Mouse (Mus musculus): ENCODE measurements around the gene Hist3h2a. TPM values are rescaled to one million over a fixed set of nuclear protein-coding genes. Genes with fewer than 3 reads are reported as not detected.

Hist3h2a gene
- polyA plus RNA-seq, 1 experiment from 2014 or later: 20.9 TPM

DNA sequence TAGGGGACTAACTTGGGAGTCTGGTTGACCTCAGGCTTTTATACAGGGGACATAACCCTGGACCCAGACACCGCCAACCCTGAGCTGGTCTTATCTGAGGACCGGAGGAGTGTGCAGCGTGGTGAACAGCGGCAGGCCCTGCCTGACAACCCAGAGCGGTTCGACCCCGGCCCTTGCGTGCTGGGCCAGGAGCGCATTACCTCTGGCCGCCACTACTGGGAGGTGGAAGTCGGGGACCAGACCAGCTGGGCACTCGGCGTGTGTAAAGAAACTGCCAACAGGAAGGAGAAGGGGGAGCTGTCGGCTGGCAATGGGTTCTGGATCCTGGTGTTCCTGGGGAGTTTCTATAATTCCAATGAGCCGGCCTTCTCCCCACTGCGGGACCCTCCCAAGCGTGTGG, 35.7 kb downstream of the Hist3h2a start:
- in situ Hi-C loops (cut with MboI; ENCODE audit: low pct_unique_long_range_greater_than_20kb): no loop called here
- ChIA-PET POLR2A (no interaction called here), CTCF (no interaction called here)
- no peaks in the 10 kb centered on the region for H3K27me3 ChIP-seq
- TF ChIP-seq CTCF (IDR thresholded peaks at IDR 0.05): no peak
- DNase-seq (ENCODE audit: low read depth, low spot score): no peak
- ATAC-seq: peak; percentile 27

- no peaks in the 10 kb centered on the region for H3K27me3 ChIP-seq
- DNase-seq (ENCODE audit: low read depth, low spot score): no peak
- in situ Hi-C loops (cut with MboI; ENCODE audit: low pct_unique_long_range_greater_than_20kb): no loop called here
- ChIA-PET CTCF (no interaction called here), POLR2A (no interaction called here)
- TF ChIP-seq CTCF (IDR thresholded peaks at IDR 0.05): no peak
- ATAC-seq: no peak
Observed at GRCm38 (mm10) chr11:58990794-58991193, 36.3 kb downstream of the Hist3h2a start.

GRCm38 (mm10) chr11:58991911-58992310, 37.4 kb downstream of the Hist3h2a start:
- ChIA-PET POLR2A (no interaction called here), CTCF (no interaction called here)
- TF ChIP-seq CTCF (IDR thresholded peaks at IDR 0.05): no peak
- DNase-seq (ENCODE audit: low read depth, low spot score) (no peak), ATAC-seq (no peak)
- H3K27me3 ChIP-seq: no peaks in the 10 kb centered on the region
- in situ Hi-C loops (cut with MboI; ENCODE audit: low pct_unique_long_range_greater_than_20kb): no loop called here

- DNase-seq (ENCODE audit: low read depth, low spot score) (no peak), ATAC-seq (no peak)
- POLR2A ChIA-PET: no interaction called here
- H3K27me3 ChIP-seq: no peaks in the 10 kb centered on the region
- in situ Hi-C loops (cut with MboI; ENCODE audit: low pct_unique_long_range_greater_than_20kb): no loop called here
- CTCF ChIA-PET: no interaction called here
- TF ChIP-seq CTCF (IDR thresholded peaks at IDR 0.05): no peak
Observed at GRCm38 (mm10) chr11:58993091-58993670, 38.7 kb downstream of the Hist3h2a start.

DNA sequence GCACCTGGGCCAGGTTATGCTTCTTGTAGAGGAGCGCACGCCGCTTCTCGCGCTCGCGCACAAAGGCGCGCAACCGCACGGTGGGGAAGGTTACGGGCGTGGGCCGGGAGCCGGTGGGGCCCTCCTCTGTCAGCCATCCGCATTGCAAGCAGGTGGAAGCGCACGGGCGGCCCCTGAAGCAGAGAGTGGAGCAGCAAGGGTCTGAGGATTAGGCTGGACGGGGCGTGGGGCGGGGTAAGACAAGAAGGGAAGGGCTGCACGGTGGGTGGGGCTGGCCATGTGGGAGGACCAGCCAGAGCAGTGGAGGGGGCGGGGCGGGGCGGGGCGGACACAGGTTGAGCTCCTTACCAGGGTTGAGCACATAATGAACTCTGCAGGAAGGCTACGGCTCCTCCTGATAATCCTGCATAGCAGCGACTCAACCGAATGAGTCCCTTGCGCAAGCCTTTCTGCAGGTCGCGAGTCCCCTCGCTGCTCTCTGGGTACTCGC, 39.9 kb downstream of the Hist3h2a start:
- ATAC-seq: no peak
- ChIA-PET CTCF (no interaction called here), POLR2A (no interaction called here)
- in situ Hi-C loops (cut with MboI; ENCODE audit: low pct_unique_long_range_greater_than_20kb): no loop called here
- peaks cover 3% of the 10 kb centered on the region for H3K27me3 ChIP-seq
- TF ChIP-seq CTCF (IDR thresholded peaks at IDR 0.05): no peak
- no peak for DNase-seq (ENCODE audit: low read depth, low spot score)

DNA sequence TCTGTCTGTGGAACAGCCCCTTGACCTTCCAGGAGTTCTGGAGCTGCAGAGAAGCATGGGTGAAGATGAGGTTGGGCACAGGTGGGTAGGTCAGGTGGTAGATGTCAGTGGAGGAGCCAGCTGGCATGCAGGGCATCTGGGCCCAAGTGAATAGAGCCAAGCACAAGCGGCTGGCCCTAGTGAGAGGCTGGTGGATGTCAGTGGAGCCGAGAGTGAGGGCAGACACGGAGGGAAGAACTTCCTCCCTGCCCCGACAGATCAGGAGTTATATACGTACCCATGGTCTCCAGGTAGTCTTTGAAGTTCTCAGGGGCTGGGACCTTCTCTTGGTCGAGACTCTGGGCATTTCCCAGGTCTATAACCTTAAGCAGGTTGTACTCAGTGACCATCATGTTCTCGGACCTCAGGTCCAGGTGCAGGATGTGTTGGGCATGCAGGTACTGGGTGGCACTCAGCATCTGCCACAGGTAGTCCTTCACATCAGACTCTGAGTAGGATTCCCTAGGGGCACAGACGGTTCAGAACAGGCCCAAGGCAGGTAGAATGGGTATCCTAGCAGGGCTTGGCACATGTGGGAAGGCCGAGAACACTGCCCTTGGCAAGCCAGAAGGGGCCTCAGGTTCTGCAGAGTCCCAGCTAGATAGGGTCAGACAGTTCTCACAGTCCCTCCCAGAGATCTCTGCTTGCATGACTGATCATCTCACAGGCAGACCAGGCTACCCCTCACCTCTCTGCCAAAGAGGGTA, 40.7 kb downstream of the Hist3h2a start:
- ChIA-PET CTCF (no interaction called here), POLR2A (no interaction called here)
- TF ChIP-seq CTCF (IDR thresholded peaks at IDR 0.05): no peak
- in situ Hi-C loops (cut with MboI; ENCODE audit: low pct_unique_long_range_greater_than_20kb): no loop called here
- DNase-seq (ENCODE audit: low read depth, low spot score) (no peak), ATAC-seq (no peak)
- H3K27me3 ChIP-seq: peaks cover 7% of the 10 kb centered on the region

- no peak for TF ChIP-seq CTCF (IDR thresholded peaks at IDR 0.05)
- in situ Hi-C loops (cut with MboI; ENCODE audit: low pct_unique_long_range_greater_than_20kb): no loop called here
- CTCF ChIA-PET: no interaction called here
- no peak for ATAC-seq
- POLR2A ChIA-PET: no interaction called here
- DNase-seq (ENCODE audit: low read depth, low spot score): no peak
- peaks cover 13% of the 10 kb centered on the region for H3K27me3 ChIP-seq
Observed at GRCm38 (mm10) chr11:58995807-58996370, 41.4 kb downstream of the Hist3h2a start.

GRCm38 (mm10) chr11:58997541-58997940, 43.1 kb downstream of the Hist3h2a start:
- TF ChIP-seq CTCF (IDR thresholded peaks at IDR 0.05): no peak
- DNase-seq (ENCODE audit: low read depth, low spot score): no peak
- peaks cover 16% of the 10 kb centered on the region for H3K27me3 ChIP-seq
- in situ Hi-C loops (cut with MboI; ENCODE audit: low pct_unique_long_range_greater_than_20kb): no loop called here
- POLR2A ChIA-PET: no interaction called here
- no peak for ATAC-seq
- CTCF ChIA-PET: no interaction called here

DNA sequence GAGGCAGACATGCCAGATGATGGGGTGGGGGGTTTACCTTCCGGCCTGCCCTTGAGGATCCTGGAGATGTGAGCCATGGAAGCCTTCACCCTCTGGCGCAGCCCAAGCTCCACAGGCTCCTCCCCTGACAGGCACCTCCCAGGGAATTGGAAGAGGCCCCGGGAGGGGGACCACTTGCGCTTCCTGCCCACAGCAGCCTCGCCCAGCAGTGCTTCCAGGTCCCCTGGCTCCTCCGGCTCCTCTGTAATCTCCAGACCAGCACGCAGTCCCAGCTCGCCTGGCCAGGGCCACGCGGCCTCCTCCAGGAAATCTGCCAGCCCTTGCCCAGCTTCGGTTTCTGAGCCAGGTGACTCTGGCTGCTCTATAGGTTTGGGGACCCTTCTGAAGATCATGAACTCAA, 44.7 kb downstream of the Hist3h2a start:
- no peak for ATAC-seq
- DNase-seq (ENCODE audit: low read depth, low spot score): no peak
- CTCF ChIA-PET: no interaction called here

GRCm38 (mm10) chr11:58999830-59000229, 45.3 kb downstream of the Hist3h2a start:
- in situ Hi-C loops (cut with MboI; ENCODE audit: low pct_unique_long_range_greater_than_20kb): no loop called here
- POLR2A ChIA-PET: no interaction called here
- CTCF ChIA-PET: no interaction called here
- no peak for ATAC-seq
- TF ChIP-seq CTCF (IDR thresholded peaks at IDR 0.05): no peak
- DNase-seq (ENCODE audit: low read depth, low spot score): no peak
- H3K27me3 ChIP-seq: peaks cover 16% of the 10 kb centered on the region

More for the DNA sequence above, 44.7 kb downstream of the Hist3h2a start:
- peaks cover 16% of the 10 kb centered on the region for H3K27me3 ChIP-seq
- in situ Hi-C loops (cut with MboI; ENCODE audit: low pct_unique_long_range_greater_than_20kb): no loop called here
- TF ChIP-seq CTCF (IDR thresholded peaks at IDR 0.05): no peak
- POLR2A ChIA-PET: no interaction called here

- DNase-seq (ENCODE audit: low read depth, low spot score) (no peak), ATAC-seq (peak; percentile 8)
- POLR2A ChIA-PET: no interaction called here
- in situ Hi-C loops (cut with MboI; ENCODE audit: low pct_unique_long_range_greater_than_20kb): no loop called here
- CTCF ChIA-PET: no interaction called here
- peaks cover 16% of the 10 kb centered on the region for H3K27me3 ChIP-seq
- TF ChIP-seq CTCF (IDR thresholded peaks at IDR 0.05): no peak
Observed at GRCm38 (mm10) chr11:59000635-59001034, 46.1 kb downstream of the Hist3h2a start.

Measured in Patski (cell line).